Mouse (Mus musculus) CD4-positive helper T cell, adult 2 months (primary cell): ENCODE measurements around the gene Gng2.
A peak's percentile ranks its signal among the peaks of the same experiment; 100 is the strongest.

Source experiments
- DNase-seq: peaks from one replicate; pipeline ENCODE4 v3.0.0-alpha.2; 2012; ENCODE audit warnings: low read depth, missing footprints, low spot score

Gng2 gene

DNA sequence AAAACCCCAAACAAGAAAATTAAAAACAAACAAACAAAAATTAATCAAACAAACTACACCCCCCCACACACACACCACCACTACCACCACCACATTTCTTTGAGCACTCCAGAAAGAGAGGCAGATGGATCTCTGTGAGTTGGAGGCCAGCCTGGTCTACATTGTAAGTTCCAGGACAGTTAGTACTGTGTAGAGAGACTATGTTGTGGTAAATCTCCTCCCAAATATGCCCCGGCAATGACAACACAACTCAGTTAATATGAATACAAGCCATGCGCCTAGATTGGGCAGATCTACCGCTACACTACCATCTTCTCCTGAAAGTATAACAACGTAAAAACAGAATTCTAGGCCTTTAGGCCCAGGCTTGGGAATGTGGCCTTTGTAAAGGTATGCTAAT is 117.1 kb downstream of the Gng2 start:
- DNase-seq = no peak

- DNase-seq = peak; percentile 16
Measured at GRCm38 (mm10) chr14:19858808-19859776, 118.3 kb downstream of the Gng2 start.

DNA sequence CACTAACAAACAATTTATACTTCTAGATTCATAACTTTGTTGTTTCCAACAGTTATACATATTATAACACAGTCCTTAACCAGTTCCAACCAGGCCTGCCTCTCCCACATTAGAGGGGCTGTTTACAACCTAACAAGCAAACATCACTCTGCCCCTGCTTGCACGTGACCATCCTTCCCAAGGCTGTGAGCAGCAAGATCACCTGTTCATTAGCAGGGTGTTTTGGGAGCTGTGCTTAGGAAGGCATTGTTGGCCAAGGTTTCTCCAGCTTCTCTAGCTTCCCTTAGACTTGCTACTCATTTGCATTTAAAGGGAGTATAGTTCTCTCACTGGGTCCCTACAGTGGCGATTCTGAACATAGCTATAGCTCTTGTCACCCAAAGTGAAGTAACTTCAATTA is 119.1 kb downstream of the Gng2 start:
- DNase-seq = no peak

- DNase-seq = no peak
Measured at GRCm38 (mm10) chr14:19853471-19853870, 124.0 kb downstream of the Gng2 start.

DNA sequence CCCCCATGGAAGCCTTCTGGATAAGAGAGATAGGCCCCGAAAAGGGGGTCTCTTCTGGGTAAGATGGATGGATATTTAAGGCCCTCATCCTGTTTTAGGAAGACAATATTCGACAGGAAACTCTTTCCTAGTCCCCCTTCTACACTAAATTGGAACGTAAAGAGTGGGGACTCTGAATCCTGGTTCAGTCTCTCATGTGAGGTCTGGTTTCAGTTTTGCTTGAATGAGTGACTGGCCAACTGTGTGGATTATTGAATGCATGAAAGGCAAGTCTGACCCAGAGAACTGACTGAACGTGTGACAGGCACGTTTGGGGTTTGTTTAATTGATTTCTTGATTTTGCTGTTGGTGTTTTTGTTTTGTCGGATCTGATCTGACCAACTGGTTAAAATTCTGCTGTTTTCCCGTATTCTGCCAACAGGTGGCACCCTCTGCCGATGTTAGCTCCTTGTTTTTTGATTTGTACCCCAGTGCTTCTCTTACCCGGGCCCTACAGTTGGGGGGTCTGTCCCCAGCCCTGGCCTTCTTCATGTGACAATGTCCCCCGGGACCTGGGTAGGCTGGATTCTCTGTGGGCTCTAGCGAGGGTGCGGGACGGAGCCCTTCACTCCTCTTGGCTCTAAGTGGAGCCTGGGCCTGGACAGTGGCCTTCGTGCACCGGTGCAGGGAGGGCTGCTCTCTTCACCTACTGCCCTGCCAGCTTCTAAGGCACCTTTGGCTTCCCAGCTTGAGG is 137.7 kb downstream of the Gng2 start:
- peak; percentile 62 for DNase-seq

- no peak for DNase-seq
Measured at GRCm38 (mm10) chr14:19836289-19836688, 141.1 kb downstream of the Gng2 start.

DNA sequence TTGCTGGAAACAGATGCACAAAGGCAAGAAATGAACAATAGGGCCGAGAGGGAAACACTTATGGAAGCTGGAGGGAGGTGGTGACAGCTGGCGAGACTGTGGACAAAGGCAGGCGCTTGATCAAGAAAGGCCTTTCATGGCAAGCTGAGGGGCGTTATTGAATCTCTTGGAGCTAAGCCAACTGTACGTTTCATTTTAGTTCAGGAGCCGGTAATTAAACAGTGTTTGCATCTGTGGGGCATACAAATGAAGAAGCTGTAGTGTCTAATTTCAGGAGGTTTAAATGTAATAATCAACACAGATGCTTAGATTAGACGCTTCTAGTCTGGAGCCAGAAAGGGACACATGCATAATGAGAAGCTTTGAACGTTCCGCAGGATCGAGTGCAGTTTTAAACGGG is 151.9 kb downstream of the Gng2 start:
- no peak for DNase-seq

GRCm38 (mm10) chr14:19823321-19824142 is 153.9 kb downstream of the Gng2 start, which contains the start of gene Rtraf:
Rtraf (minus strand) TSS chr14:19823824.
- DNase-seq = peak; percentile 98
